Mouse (Mus musculus): ENCODE results near the gene Msx3.

Gene Msx3

DNA sequence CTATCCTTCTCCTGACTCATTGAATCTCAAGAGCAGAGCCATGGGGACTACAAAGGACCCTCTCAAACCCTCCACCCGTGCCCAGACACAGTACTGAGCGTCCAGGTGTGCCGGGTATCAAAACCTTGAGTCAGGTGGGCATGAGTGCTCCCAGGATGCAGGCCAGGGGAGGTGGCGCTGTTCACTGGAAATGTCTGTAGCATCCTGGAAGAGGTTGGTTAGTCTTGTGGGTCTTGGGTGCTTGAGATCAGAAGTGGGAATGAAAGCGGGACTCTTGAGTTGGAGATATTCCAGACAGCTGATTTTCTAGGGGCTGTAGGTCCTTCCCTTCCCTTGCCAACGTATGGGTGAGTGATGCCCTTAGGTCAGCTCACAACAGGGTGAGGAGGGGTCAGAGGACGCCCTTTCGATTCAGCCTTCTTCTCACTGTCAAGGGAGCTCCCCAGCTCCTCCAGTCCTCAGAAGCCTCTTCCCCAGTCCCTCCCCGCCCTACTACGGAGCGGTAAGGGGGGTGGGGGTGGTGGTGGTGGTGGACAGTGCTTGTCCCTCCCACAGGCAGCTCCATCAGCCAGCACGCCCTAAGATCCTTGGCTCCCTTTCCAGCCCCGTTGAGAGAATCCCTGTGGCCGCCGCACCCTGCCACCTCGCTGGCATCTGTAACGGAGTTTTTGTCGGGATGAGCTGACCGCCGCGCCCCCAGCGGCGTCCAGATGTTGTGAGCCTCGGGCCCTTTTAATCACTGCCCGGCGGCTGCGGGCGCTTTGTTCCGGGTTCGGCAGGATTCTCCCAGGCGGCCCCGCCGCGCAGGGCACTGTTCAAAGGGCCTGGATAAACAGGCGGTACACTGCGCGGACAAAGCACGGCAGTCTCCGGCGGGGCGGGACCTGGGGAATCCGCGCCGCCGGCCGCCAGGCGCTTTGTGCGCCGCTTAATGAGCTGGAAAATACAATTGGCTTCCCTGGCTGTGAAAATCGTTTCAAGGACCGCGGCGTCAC lies 8.8 kb upstream of the Msx3 start:
- no peak for DNase-seq (ENCODE audit: low read depth)

DNA sequence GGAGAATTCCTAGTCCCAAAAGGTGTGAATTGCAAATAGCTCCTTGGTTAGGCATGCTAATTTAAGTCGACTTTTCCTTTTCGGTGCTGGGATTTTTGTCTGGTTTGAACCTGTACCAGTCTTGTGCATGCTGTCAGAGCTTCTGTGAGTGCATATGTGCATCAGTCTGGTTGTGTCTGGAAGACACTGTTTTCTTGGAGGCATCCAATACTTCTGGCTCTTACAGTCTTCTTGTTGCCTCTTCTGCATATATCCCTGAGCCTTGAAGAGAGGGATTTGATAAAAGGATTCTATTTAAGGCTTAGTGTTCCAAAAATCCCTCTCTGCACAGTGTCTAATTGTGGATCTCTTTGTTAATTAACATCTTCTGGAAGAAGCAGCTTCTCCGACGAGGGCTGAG lies 5.2 kb upstream of the Msx3 start:
- no peak for DNase-seq (ENCODE audit: low read depth)

DNA sequence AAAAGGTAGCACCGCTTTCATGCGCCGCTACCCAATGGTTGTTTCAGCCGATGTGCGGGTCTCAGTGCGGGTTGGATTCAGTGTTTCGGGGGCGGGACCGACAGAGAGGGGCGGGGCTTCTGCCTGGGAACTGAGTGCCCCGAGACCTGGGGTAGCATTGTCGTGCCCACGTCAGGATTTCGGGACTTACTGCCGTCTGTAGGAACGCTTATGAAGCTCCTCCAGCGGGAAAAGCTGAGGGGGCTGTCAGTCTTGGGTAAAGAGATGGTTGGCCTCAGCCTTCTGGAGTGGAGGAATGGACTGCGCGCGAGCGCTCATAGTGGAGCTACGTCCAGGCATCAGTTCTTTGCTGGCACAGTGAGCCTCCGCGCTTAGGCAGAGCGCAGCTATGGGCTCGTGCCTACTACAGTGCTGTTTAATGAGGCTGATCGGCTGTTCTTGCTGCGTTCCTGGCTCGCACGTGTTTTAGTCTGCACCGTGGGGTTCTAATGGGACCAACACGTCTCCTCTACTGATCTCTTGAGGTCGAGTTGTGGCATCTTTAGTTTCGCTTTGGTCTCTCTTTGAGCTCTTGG lies 313 bp upstream of the Msx3 start:
- peak; percentile 39 for DNase-seq (ENCODE audit: low read depth)

DNA sequence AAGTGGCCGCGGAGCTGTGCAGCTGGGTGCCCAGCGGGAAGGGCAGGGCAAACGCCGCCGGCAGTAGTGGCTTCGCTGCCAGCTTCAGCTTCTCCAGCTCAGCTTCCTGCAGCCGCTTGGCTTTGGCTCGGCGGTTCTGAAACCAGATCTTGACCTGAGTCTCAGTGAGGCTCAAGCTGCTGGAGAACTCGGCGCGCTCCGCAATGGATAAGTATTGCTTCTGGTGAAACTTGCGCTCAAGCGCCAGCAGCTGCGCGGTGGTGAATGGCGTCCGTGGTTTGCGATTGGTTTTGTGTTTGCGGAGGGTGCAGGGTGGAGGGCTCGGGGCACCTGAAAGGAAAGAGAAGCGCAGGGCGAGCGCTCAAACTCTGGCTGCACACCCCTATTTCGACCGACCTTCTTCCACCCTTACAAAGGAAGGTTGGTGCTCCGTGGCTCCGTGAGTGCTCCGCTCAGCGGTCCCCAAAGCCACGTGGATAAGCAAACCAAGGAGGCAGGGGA lies 1.0 kb downstream of the Msx3 start:
- DNase-seq (ENCODE audit: low read depth), result no peak

DNA sequence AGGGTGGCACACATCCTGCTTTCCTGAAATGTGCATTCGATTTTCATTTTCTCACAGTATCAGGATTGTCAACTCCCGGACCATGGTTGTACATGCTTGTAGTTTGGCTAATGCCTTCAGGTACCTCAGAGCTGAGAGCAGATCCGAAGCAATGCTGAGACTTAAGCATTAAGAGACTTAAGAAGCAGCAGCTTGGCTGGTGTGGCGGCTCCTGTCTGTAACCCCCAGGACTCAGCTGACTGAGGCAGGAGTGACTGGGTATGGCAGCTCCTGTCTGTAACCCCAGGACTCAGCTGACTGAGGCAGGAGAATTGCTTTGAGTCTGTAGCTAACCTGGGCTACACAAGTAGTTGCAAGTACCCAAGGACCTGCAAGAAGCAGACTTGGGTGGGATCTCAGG lies 3.3 kb downstream of the Msx3 start:
- no peak for DNase-seq (ENCODE audit: low read depth)

DNA sequence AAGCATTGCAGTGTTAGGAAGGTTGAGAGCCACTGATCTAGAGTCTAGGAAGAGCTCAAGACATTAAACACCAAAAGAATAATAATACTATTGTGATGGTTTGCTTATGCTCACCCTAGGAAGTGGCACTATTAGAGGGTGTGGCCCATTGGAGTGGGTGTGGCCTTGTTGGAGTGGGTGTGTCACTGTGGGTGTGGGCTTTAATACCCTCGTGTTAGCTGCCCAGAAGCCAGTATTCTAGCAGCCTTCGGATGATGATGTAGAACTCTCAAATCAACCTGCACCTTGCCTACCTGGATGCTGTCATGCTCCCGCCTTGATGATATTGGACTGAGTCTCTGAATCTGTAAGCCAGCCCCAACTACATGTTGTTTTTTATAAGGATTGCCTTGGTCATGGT lies 6.2 kb downstream of the Msx3 start:
- no peak for DNase-seq (ENCODE audit: low read depth)

DNA sequence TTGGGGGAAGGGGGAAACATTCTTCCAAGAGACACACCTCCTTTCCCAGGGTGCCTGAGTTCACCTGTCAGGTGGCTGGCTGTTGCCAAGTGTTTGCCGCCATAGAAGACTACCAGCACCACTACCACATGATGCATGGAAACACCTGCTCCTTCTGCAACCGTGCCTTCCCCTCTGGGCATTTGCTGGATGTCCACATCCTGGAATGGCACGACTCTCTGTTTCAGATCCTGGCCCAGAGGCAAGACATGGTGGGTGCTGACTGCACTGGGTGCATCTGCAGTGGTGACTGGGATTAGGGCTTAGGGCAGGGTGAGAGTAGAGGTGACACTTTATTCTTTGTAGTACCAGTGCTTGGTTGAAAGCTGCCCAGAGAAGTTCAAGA lies 11.7 kb downstream of the Msx3 start:
- DNase-seq (ENCODE audit: low read depth), result peak; percentile 9

DNA sequence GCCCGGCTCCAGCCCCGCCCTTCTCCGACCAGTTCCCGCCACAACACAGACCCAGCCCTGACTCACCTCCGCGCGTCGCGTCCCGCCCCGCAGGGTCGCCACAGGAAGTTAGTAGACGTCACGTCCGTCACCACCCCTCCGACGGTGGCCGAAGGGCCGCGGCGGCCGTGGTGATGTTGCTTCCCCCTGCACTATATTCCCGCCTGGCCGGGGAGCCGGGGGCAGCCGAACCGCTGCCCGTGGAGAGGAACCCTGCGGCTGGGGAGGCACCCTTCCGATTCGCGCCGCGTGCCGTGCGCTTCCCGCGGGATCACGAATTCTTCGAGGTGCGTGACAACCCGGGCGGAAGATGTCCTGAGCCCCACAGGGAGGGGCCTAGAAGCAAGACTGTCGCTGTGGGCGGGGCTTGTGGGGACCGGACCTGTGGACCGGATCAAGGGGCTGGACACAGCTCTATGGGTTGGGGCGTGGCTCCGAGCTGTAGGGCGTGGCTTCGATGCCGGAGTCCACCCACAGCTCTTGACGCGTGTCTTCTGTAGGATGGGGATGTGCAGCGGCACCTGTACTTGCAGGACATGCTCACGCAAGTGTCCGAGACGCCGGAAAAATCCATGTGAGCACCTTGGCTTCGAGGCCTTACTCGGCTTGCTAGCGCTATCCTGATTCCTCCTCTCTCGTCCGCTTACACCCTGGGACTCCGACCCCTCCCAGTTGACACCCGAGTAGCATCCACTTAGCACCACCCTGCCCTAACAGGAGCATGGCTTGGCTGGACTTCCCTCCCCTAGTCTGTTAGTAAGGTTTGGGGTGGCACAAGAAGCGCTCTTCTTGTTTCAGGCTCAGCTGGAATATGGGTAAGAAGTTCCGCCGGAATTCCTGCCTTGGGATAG lies 12.4 kb downstream of the Msx3 start, which contains the start of the genes Zfp511 and Tubgcp2:
Gene Zfp511, plus strand, starts transcription at position 111 of the 890 bp plus-strand sequence.
Gene Tubgcp2, minus strand, starts transcription at position 389 of the 890 bp plus-strand sequence.
- peak; percentile 80 for DNase-seq (ENCODE audit: low read depth)

DNA sequence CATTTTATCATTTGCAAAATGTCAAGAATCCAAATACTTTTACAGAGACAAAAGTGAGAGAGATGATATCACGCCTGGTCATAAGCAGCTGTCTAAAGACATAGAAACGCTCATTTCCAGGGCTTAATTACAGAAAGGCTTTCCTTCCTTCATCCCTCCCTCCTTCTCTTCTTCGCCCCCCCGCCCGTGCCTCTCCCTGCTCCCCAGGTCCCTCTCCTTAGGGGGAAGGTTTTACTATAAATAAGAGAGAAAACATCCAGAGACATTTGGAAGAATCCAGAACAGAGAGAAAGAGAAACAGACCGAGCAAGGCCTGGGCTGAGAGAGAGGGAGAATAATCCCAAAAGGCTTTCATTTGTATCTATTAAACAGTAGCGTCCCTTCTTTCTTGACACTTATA lies 13.4 kb downstream of the Msx3 start:
- no peak for DNase-seq (ENCODE audit: low read depth)

DNA sequence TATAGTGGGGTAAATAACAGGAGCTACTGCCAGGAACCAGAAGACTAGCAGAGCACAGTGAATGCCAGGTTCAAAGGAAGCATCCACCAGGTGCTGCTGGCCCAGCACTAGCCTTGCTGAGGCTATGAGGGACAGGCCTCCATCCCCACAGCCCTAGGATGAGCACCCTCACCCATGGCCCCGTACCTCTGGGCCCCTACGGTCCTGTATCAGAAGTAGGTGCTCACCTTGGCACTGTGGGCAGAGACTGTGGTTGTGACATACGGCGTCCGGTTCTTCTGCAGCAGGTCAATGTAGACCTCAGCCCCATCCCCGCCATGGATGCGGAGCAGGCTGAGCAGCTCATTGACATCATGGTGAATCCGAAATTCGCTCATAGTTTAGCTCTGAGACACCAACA lies 15.5 kb downstream of the Msx3 start:
- no peak for DNase-seq (ENCODE audit: low read depth)

DNA sequence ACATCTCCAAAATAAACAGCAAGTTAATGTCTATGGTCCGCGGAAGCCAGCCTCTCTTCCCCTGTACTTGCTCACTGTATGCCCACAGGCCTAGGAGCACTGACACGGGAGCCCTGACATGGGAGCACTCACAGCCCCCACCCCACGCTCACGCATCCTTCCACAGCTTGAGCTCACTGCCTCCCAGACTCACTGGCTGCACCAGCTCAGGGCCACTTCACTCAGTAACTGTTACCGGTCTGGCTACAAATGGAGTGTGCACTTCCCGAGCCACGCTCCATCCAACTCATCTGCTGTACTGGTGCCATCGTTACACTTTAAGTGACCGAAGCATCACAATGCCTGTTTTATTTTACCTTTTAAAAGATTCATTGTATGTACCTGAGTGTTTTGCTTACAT lies 16.5 kb downstream of the Msx3 start:
- no peak for DNase-seq (ENCODE audit: low read depth)

DNA sequence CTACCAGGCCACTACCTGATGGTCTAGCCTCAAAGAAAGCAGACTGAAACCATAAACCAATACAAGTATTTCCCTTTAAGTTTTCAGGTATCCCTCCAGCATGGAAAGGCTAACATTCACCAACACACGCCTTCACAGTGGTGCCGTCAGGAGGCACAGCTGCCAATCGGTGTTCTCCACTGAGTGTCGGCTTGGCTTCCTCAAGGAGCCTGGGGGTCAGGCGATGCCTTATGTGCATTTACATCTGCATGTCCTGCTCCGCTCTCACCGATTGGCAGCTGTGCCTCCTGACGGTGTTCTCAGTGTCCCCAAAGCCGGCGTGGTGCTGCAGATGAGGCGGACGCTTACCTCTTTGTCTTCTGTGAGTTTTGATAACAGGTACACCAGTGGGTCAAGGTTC lies 17.1 kb downstream of the Msx3 start:
- no peak for DNase-seq (ENCODE audit: low read depth)

DNA sequence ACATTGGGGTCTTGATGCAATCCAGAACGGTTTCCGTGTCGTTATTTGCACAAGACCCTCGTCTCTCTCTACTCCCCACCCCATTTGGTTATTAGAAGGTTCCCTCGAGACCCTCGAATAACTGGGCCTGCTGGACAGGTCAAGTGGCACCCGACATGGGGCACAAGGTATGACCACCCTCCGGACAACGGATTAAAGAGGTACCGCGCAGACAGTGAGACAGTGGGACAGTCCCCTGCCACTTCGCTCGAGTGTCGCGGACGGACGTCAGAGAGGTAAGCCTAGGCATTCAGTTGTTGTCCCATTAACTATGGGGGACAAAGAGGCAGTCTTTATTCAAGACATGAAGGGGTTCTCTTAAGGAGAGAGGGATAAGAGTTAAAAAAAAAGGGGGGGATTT lies 37.6 kb downstream of the Msx3 start:
- no peak for DNase-seq (ENCODE audit: low read depth)

DNA sequence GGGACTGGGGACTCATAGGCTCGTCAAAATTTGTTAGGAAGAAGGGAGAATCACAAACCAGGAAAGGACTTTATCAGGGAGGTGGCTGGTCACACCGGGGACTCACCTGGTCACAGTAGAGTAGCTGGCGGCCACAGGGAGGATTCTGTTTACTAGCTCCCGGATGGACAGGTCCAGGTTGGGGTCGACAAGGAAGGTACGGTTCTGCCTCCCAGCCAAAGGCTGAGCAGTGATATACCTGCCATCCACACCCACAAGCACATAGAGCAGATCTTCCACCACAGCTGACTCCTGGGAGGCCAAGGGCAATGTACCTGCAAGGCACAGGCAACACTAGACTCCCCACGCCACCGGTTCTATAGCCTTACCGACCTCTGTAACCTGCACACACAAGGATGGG lies 41.1 kb downstream of the Msx3 start:
- DNase-seq (ENCODE audit: low read depth), result no peak

DNA sequence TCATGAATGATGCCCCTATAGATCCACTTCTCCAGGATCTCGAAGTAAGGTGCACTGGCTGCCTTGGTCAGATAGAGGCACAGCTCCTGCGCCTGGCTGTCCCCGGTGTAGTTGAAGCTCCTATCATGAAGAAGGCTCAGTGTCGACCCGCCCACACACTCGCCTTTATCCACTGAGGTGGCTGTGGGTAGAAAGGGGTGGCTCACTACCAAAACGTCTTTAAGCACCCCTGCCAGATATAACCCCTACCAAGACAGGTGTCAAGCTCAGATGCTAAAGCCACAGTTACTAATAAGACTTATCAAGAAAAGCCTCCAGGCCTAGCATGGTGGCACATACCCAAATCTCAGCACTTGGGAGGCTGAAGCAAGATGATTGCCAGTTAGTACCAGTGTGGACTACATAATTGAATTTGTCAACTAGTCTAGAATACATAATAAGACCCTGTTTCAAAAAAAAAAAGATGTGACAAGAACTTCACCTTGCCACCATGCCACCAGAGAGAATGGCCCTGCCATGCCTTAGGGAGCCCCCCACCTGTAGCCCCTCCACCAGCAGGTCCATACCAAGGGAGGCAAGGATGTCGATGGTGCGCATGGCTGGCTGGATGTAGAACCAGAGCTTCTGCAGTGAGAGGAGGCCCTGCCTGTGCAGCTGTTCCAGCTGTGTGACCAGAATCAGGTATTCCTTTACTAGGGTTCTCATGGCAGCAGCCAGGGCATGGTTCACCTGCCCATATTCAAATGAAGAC lies 41.9 kb downstream of the Msx3 start:
- no peak for DNase-seq (ENCODE audit: low read depth)

DNA sequence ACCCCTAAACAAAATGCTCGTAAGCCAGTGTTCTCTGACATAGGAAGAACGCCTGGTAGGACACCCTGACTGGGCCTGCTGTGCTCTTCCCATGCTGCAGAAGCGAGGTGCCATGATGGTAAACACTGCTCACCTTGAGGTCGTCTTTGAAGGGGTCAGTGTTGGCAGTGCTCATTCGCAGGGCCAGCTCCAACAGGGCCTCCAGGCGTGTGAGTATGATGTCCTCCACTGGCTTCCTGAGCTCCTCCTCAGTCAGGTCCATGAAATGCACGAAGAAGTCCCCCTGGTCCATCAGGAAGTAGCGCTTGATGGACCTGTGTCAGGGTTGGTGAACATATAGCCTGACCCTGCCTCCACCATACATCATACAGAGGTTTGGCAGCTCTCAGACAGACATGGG lies 44.2 kb downstream of the Msx3 start:
- no peak for DNase-seq (ENCODE audit: low read depth)

DNA sequence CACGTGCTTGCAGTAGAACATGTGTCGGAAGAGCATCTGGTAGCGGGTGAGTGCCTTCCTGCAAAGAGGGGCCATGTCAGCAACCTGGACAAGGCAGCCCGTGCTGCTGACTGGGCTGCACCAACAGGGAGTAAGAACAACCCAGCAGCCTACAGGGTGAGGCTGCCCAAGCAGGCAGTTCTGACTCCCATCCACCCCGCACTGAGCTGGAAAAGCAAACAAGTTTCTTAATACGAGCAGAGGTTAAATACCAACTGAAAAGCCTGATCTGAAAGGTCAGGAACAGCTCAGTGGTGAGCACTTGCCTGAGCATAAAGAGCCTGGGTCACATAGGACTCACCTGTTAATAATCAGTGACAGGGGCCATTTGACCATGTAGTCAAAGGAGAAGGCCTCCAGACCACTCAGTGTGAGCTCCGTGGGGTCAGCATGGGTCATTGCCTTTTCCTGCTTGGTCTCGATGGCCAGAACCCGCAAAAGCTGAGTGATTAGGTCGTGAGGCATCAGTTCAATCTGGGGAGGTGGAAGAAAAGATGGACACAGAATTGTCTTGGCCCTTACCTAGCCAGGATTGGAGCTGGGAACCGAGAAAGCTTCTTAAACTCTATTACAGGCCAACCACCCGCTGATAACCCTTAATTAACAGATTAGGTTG lies 47.7 kb downstream of the Msx3 start:
- DNase-seq (ENCODE audit: low read depth), result no peak

DNA sequence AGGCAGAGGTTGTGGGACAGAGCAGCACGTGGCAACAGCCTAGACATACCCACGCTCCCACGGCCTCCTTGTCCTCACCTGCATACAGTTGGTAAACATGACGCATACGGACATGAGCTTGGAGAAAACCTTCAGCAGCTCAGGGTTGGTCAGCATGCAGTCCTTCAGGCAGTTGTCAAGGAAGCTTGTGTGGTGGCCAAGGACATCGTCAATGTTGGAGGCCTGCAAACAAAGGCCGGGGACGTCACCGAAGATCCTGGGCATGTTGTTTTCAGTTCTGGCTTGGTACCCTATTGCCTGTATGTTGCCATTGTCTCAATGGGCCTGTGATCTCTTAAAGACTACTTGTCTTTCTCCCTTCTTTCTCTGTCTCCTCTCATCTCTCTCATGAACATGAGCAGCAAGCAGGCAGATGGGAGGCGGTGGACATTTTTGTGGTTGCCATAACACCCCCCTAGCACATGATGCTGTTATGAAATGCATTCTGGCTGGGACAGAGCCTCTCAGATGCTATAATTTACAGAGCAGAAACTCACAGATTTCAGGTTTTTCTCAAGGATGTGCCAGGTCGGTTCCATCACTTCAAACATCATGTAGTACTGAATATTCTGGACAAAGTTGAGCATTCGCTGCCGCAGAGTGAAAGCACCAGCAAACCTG lies 50.1 kb downstream of the Msx3 start:
- DNase-seq (ENCODE audit: low read depth), result no peak
